Mouse (Mus musculus) layer of hippocampus, postnatal 14 days (tissue): ENCODE measurements around the gene Spata31d1a. TPM values are rescaled to one million over a fixed set of nuclear protein-coding genes. Genes with fewer than 3 reads are reported as not detected.
A peak's percentile ranks its signal among the peaks of the same experiment; 100 is the strongest.
"Not testable (repeated sequence)": the region's sequence is repeated elsewhere in the genome, so short reads cannot be mapped to it uniquely, and the experiment has no call there.

Source experiments
- DNase-seq, 2 experiments: peaks; one replicate each; pipeline ENCODE4 v3.0.0; 2021 to 2022; ENCODE audit warnings: low spot score in 2 of 2, mixed read lengths in 1 of 2
- long read RNA-seq, 2 experiments: library from polyadenylated mRNA; stranded (forward); transcript quantifications; one replicate each; pipeline ENCODE4 v2.0.0; 2021
- total RNA-seq, 2 experiments: library from RNA; stranded (reverse); gene quantifications; 2 replicates each; pipeline ENCODE4 v1.2.3; 2021

Gene Spata31d1a
- total RNA-seq: under 1 TPM; 0.12 to 0.26 TPM
- long read RNA-seq, experiment 1: 0 reads
- long read RNA-seq, experiment 2: 0 reads

GRCm38 (mm10) chr13:59710230-59710629, at the start of gene Spata31d1a:
Gene Spata31d1a (minus strand): TSS chr13:59710330.
- DNase-seq: no peak

GRCm38 (mm10) chr13:59756906-59757305, 46.8 kb upstream of the Spata31d1a start:
- no peak for DNase-seq

- no peak for DNase-seq
Measured at GRCm38 (mm10) chr13:59750310-59750709, 40.2 kb upstream of the Spata31d1a start.

GRCm38 (mm10) chr13:59746711-59747110, 36.6 kb upstream of the Spata31d1a start, which contains the start of gene 1700014D04Rik:
Gene 1700014D04Rik (minus strand): TSS chr13:59746752.
- DNase-seq: no peak

GRCm38 (mm10) chr13:59746164-59746563, 36.0 kb upstream of the Spata31d1a start:
- no peak for DNase-seq

- no peak for DNase-seq
Measured at GRCm38 (mm10) chr13:59745462-59745861, 35.3 kb upstream of the Spata31d1a start.

- no peak for DNase-seq
Measured at GRCm38 (mm10) chr13:59741697-59742096, 31.6 kb upstream of the Spata31d1a start.

- no peak for DNase-seq
Measured at GRCm38 (mm10) chr13:59741096-59741495, 31.0 kb upstream of the Spata31d1a start.

DNA sequence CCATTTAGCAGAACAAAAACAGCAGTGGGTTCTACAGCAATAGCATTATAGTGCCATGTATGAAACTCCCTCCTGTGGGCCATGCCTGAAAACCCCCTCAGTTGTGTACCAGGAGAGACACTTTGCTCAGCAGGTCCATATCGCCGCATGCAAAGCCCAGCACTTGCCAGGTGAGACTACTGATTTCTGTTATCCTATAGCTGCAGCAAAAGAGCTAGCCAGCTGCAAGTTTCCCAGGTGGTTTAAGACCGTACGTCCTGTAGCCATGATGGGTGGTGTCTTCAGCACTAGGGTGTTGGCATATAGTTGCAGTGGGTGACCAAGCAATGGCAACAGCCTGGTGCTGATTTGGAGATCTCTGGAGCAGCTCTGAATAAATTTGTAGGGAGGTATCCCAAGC, 29.3 kb upstream of the Spata31d1a start:
- DNase-seq: no peak

GRCm38 (mm10) chr13:59738455-59738854, 28.3 kb upstream of the Spata31d1a start:
- DNase-seq: no peak

GRCm38 (mm10) chr13:59735190-59735589, 25.1 kb upstream of the Spata31d1a start:
- no peak for DNase-seq

GRCm38 (mm10) chr13:59734347-59734746, 24.2 kb upstream of the Spata31d1a start:
- not testable (repeated sequence) for DNase-seq

GRCm38 (mm10) chr13:59733936-59734335, 23.8 kb upstream of the Spata31d1a start:
- no peak for DNase-seq

DNA sequence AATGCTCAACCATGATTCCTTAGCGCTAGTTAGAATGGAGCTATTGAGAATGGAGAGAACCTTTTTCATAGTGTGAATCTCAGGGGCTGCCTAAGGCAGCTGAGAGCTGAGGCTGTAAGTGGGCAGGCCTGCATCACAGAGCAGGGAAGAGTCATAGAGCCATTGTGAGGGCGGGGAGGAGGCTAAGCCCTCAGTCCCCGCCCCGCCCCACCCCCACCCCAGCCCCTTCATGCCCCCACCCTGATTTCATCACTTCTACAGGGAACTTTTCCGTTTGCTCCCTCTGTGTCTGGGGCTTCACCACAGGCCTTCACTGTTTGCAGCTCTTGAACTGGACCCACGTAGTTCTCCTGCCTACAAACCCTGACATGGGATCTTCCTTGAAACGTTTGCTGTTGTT, 21.5 kb upstream of the Spata31d1a start, which contains the start of gene Spata31d1d:
Spata31d1d (minus strand) TSS at position 101 of the 400 bp plus-strand sequence.
- DNase-seq: no peak

DNA sequence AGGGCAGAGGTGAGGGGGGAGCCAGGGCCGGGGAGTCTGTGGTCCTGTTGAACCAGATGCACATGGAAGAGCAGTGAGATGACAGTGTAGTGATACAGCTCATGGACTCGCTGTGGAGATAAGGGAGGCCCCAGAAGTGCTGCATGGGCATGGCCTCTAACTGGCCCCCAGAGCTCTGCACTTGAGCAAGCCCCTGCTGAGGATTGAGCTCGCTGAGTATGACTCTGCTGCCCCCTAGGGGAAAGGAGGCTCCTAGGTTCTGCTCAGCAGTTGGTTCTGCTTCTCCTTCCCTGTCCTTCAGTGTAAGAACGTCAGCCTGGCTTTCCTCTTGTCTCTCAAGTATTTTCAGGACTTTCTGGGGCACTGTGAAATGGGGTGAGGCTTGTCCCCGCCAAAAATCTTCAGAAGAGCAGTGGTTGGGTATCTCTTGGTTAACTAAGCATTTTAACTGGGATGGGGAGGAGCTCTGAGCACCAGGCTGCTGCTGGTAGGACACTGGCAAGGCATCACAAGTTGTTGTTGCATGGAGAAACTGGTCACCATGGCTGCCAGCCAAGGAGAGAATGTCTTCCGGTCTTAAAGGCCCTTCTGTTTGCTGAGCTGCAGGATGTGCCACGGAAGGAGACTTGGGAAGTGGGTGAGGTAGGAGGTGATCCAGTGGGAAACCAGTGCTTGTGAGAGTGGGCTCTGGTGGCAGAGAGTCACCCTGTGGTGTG, 18.4 kb upstream of the Spata31d1a start:
- DNase-seq: peak; percentile 88 to 92

- no peak for DNase-seq
Measured at GRCm38 (mm10) chr13:59726139-59726867, 16.2 kb upstream of the Spata31d1a start.

- DNase-seq: not testable (repeated sequence)
Measured at GRCm38 (mm10) chr13:59722089-59722488, 12.0 kb upstream of the Spata31d1a start.

DNA sequence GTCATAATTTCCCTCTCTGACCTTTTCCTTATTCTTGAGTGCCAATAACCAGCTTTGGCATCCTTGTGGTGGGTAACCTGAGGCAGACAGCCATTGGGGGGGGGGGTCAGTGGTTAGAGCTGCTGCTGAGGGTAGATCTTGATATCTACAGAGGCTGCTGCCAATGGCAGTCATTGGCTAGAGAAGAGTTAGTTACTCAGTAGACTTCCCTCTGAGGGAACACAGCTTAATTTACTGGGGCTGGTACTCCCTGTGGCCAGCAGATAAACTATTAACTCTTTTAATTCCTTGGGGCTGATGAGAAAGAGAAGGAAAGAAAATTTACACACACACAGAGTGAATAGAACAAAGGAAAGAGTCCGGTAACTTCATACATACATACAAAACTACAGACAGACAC, 9.3 kb upstream of the Spata31d1a start:
- DNase-seq: no peak

DNA sequence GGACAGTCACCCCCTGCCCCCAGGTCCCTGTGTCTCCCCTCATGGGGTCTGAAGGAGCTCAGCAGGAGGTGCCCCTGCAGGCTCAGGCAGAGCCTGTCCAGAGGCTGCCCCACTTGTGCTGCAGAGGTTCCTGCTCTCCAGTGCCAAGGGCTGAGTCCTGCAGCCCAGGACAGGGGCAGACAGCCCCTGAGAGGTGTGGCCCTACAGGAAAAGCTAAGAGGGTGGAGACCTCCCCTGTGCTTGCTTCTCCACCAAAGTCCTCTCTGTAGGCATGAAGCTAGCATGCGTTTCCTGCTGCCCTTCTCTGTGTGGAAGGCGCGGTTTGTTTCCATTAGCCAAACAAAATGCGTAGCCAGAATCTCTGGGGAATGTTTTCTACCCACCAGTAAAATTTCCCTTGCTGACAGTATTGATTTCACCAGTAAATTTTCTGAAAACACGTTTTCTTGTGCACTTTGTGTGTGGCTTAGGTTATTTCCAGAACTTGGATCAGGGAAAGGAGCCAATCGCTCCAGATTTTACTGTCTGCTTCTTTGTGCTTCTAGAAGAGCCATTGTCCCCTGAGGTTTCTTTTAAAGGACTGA, 8.8 kb upstream of the Spata31d1a start:
- not testable (repeated sequence) for DNase-seq

GRCm38 (mm10) chr13:59713710-59714109, 3.6 kb upstream of the Spata31d1a start:
- DNase-seq: no peak

DNA sequence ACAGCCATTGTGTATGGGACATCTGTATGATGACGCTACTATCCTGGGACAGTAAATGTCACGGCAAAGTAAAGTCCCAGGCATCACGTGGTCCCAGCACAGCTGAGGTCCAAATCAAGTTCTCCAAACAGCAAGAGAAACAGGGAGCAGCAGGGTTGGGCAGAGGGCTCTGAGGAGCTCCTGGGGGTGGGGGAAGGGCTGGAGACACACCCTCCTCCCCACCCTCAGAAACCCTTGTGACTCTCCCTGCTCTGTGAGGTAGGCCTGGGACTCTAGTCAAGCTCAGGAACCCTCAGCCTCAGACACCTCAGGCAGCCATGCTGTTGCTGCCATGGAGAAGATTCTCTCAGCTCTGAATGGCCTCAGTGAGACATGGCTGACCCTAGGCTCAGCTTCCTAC, 1.9 kb upstream of the Spata31d1a start, which contains the start of gene Spata31d1b:
Spata31d1b (plus strand) TSS at position 301 of the 400 bp plus-strand sequence.
- DNase-seq: not testable (repeated sequence)

DNA sequence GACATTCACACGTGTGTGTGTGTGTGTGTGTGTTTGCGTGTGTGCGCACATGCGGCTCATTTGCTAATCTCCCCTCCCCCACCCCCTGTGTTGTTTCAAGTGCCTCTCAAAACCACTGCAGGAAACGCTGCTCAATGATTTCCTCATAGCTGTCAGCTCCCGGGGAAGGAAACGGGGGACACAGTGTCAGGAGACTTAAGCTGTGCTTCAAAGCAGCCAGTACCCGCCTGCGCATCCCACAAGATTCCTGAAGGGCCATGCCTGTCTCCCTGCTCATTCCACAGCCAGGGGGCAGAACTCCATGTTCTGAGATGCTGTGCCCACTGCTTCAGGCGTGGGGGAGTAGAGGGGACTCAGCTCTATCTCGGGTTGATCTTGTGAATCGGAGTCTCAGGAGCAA, 5.6 kb downstream of the Spata31d1a start:
- DNase-seq: peak; percentile 26 to 28
